Mouse (Mus musculus) CH12.LX (cell line): ENCODE results near the gene Mpp2. TPM values are rescaled to one million over a fixed set of nuclear protein-coding genes. Genes with fewer than 3 reads are reported as not detected.

Source experiments
- DNase-seq: peaks from one replicate; pipeline ENCODE4 v3.0.0-alpha.2; 2013; ENCODE audit errors: extremely low read depth
- H3K27ac ChIP-seq: 2 replicates; pipeline ENCODE4 v1.5.1; 2012; ENCODE audit warnings: low read depth, mild to moderate bottlenecking, control low read depth, moderate library complexity; ENCODE audit not compliant: insufficient read depth
- H3K27me3 ChIP-seq: replicated peaks from 2 replicates; pipeline ENCODE3; 2012; ENCODE audit warnings: inconsistent platforms
- H3K36me3 ChIP-seq, 2 experiments: replicated peaks in 1 of 2; 2 replicates each; pipeline versions ENCODE3 to v1.6.1; 2012; ENCODE audit warnings: inconsistent platforms in 1 of 2, low read length in 1 of 2, mild to moderate bottlenecking in 1 of 2, mixed read lengths in 1 of 2, moderate library complexity in 1 of 2; ENCODE audit not compliant: control insufficient read depth in 1 of 2, insufficient read depth in 1 of 2
- H3K4me1 ChIP-seq, 2 experiments: 2 replicates each; pipeline ENCODE4 v1.6.1; 2012; ENCODE audit warnings: inconsistent platforms in 1 of 2, moderate library complexity in 1 of 2; ENCODE audit not compliant: insufficient read depth in 2 of 2, control insufficient read depth in 1 of 2
- H3K4me2 ChIP-seq: 2 replicates; pipeline ENCODE4 v1.6.1; 2012; ENCODE audit warnings: low read depth, mild to moderate bottlenecking, control low read depth; ENCODE audit not compliant: poor library complexity, insufficient read depth, severe bottlenecking
- H3K4me3 ChIP-seq, 3 experiments: fragments of 150-350 bp in 1 of 3; sonication (generic) in 1 of 3; replicated peaks in 1 of 3; 2 replicates each; pipeline versions ENCODE3 to v1.5.1; 2011 to 2012; ENCODE audit warnings: low read depth in 2 of 3, low read length in 2 of 3, mild to moderate bottlenecking in 2 of 3, moderate library complexity in 2 of 3, control low read depth in 1 of 3, improper control_type of control experiment in 1 of 3, inconsistent platforms in 1 of 3, mixed read lengths in 1 of 3; ENCODE audit not compliant: poor library complexity in 1 of 3
- H3K79me2 ChIP-seq: replicated peaks from 2 replicates; pipeline ENCODE4 v1.6.1; 2012; ENCODE audit warnings: mild to moderate bottlenecking, moderate library complexity; ENCODE audit not compliant: control insufficient read depth, poor library complexity, insufficient read depth, severe bottlenecking; ENCODE audit errors: extremely low read depth
- H3K9ac ChIP-seq: 2 replicates; pipeline ENCODE4 v1.6.1; 2012; ENCODE audit warnings: low read depth, mild to moderate bottlenecking, control low read depth, moderate library complexity; ENCODE audit not compliant: insufficient read depth
- H3K9me3 ChIP-seq: replicated peaks from 2 replicates; pipeline ENCODE3; 2012; ENCODE audit warnings: low read length, inconsistent platforms, mixed read lengths
- CHD1 ChIP-seq: IDR thresholded peaks from 2 replicates; pipeline ENCODE4 v1.6.1; 2012; ENCODE audit warnings: low read depth, low read length, improper control_type of control experiment, inconsistent platforms
- CHD2 ChIP-seq: IDR thresholded peaks from 2 replicates; pipeline ENCODE4 v1.6.1; 2011; ENCODE audit warnings: low read length, improper control_type of control experiment
- CTCF ChIP-seq, 2 experiments: IDR thresholded peaks in 1 of 2; conservative IDR thresholded peaks in 1 of 2; 2 replicates each; pipeline ENCODE4 v1.5.1; 2011 to 2012; ENCODE audit warnings: low read depth in 2 of 2, low read length in 2 of 2, improper control_type of control experiment in 1 of 2, inconsistent platforms in 1 of 2, mild to moderate bottlenecking in 1 of 2, moderate library complexity in 1 of 2
- E2F4 ChIP-seq: IDR thresholded peaks from 2 replicates; pipeline ENCODE4 v1.6.1; 2011; ENCODE audit warnings: low read depth, low read length, improper control_type of control experiment; ENCODE audit not compliant: insufficient replicate concordance
- JUN ChIP-seq: IDR thresholded peaks from 2 replicates; pipeline ENCODE4 v1.6.1; 2011; ENCODE audit warnings: low read depth, mild to moderate bottlenecking, low read length, improper control_type of control experiment, moderate library complexity; ENCODE audit not compliant: insufficient read depth
- JUND ChIP-seq: conservative IDR thresholded peaks from 2 replicates; pipeline ENCODE4 v1.6.1; 2011; ENCODE audit warnings: low read depth, low read length, improper control_type of control experiment
- KAT2A ChIP-seq: IDR thresholded peaks from 2 replicates; pipeline ENCODE4 v1.6.1; 2012; ENCODE audit warnings: low read length, improper control_type of control experiment, inconsistent platforms; ENCODE audit not compliant: insufficient replicate concordance
- MAZ ChIP-seq: IDR thresholded peaks from 2 replicates; pipeline ENCODE4 v1.6.1; 2012; ENCODE audit warnings: low read depth, mild to moderate bottlenecking, inconsistent platforms, low read length, improper control_type of control experiment, moderate library complexity
- MXI1 ChIP-seq: IDR thresholded peaks from 2 replicates; pipeline ENCODE4 v1.6.1; 2011; ENCODE audit warnings: mild to moderate bottlenecking, low read depth, low read length, improper control_type of control experiment
- NRF1 ChIP-seq: IDR thresholded peaks from 2 replicates; pipeline ENCODE4 v1.6.1; 2014; ENCODE audit warnings: low read depth, mild to moderate bottlenecking, inconsistent platforms, low read length, improper control_type of control experiment, moderate library complexity
- PAX5 ChIP-seq: IDR thresholded peaks from 2 replicates; pipeline ENCODE4 v1.6.1; 2012; ENCODE audit warnings: low read length, inconsistent platforms, mixed read lengths
- POLR2A ChIP-seq: IDR thresholded peaks from 2 replicates; pipeline ENCODE4 v1.6.1; 2011; ENCODE audit warnings: low read depth, mild to moderate bottlenecking, improper control_type of control experiment, low read length
- RCOR1 ChIP-seq: conservative IDR thresholded peaks from 2 replicates; pipeline ENCODE4 v1.6.1; 2012; ENCODE audit warnings: low read depth, mild to moderate bottlenecking, inconsistent platforms, low read length, improper control_type of control experiment
- TBP ChIP-seq: conservative IDR thresholded peaks from 2 replicates; pipeline ENCODE4 v1.6.1; 2011; ENCODE audit warnings: low read depth, low read length, improper control_type of control experiment
- UBTF ChIP-seq: IDR thresholded peaks from 2 replicates; pipeline ENCODE4 v1.6.1; 2012; ENCODE audit warnings: low read depth, mild to moderate bottlenecking, inconsistent platforms, low read length, improper control_type of control experiment, moderate library complexity
- USF1 ChIP-seq: IDR thresholded peaks from 2 replicates; pipeline ENCODE4 v1.6.1; 2014; ENCODE audit warnings: low read depth, mild to moderate bottlenecking, inconsistent platforms, low read length, improper control_type of control experiment
- USF2 ChIP-seq: conservative IDR thresholded peaks from 2 replicates; pipeline ENCODE4 v1.6.1; 2011; ENCODE audit warnings: low read depth, low read length, improper control_type of control experiment
- ZC3H11A ChIP-seq: IDR thresholded peaks from 2 replicates; pipeline ENCODE4 v1.6.1; 2012; ENCODE audit warnings: low read depth, mild to moderate bottlenecking, inconsistent platforms, low read length, improper control_type of control experiment
- ZKSCAN1 ChIP-seq: IDR thresholded peaks from 2 replicates; pipeline ENCODE4 v1.6.1; 2012; ENCODE audit warnings: low read depth, inconsistent platforms, low read length, improper control_type of control experiment, borderline replicate concordance
- ZMIZ1 ChIP-seq: IDR thresholded peaks from 2 replicates; pipeline ENCODE4 v1.6.1; 2012; ENCODE audit warnings: low read depth, mild to moderate bottlenecking, inconsistent platforms, low read length, improper control_type of control experiment
- dilution Hi-C: fragments of 300-500 bp; cut with MboI; formaldehyde crosslinking; loops from 2 replicates; pipeline ENCODE4 v1.14.3; 2020; ENCODE audit warnings: low sequenced_read_pairs; ENCODE audit not compliant: extremely low pct_unique_long_range_greater_than_20kb, extremely low pct_ligation_motif_present
- in situ Hi-C: fragments of 300-500 bp; cut with MboI; formaldehyde crosslinking; loops from 3 replicates; pipeline ENCODE4 v1.14.3; 2019; ENCODE audit warnings: low sequenced_read_pairs, low pct_ligation_motif_present, low pct_unique_long_range_greater_than_20kb, mixed read lengths
- polyA plus RNA-seq: library from polyadenylated mRNA; unstranded; fragments of >175 nt; gene quantifications from 2 replicates; pipeline ENCODE4 v1.2.1, GENCODE M21; 2012; ENCODE audit warnings: low read depth; ENCODE audit not compliant: insufficient read length
- total RNA-seq, 2 experiments: library from RNA; depleted of rRNA; stranded (reverse); fragments of 300-350 nt in 1 of 2; fragments of >200 nt in 1 of 2; gene quantifications; 2 replicates each; pipeline ENCODE4 v1.2.3; 2012 to 2014

The Mpp2 gene
- total and polyA plus RNA-seq, 3 experiments = 0.35 to 3.1 (median 0.83) TPM

GRCm38 (mm10) chr11:102024084-102024758 is 64.1 kb downstream of the Mpp2 start:
- Histone ChIP-seq H3K27me3 (peaks cover 85% of the 10 kb centered on the region), H3K36me3 (no peaks in the 10 kb centered on the region), H3K4me2 (no peak overlapping the region), H3K4me3 (no peak overlapping the region), H3K27ac (no peak overlapping the region), H3K9ac (no peak overlapping the region), H3K4me1 (peaks cover 0 to 2% of the 10 kb centered on the region in 2 experiments; a peak in 2 of 4 replicates), H3K79me2 (no peaks in the 10 kb centered on the region), H3K9me3 (no peaks in the 10 kb centered on the region)
- DNase-seq = no peak
- dilution Hi-C loops (no loop called here), in situ Hi-C loops (no loop called here)
- TF ChIP-seq USF1 (no peak), CTCF (conservative IDR thresholded peaks at IDR 0.05 in 1 of 2, IDR thresholded peaks at IDR 0.05 in 1 of 2; ENCODE audit: low read depth in 2 of 2, low read length in 2 of 2) (no peak), JUND (no peak), ZKSCAN1 (no peak), CHD1 (no peak), ZC3H11A (no peak), RCOR1 (no peak), ZMIZ1 (no peak), KAT2A (no peak), MXI1 (no peak), UBTF (no peak), USF2 (no peak), MAZ (no peak), PAX5 (no peak), CHD2 (no peak), POLR2A (no peak), E2F4 (no peak), NRF1 (no peak)

- Histone ChIP-seq H3K36me3 (no peaks in the 10 kb centered on the region), H3K27ac (no peak overlapping the region)
- no peak for TF ChIP-seq JUND
- TF ChIP-seq CTCF (conservative IDR thresholded peaks at IDR 0.05 in 1 of 2, IDR thresholded peaks at IDR 0.05 in 1 of 2; ENCODE audit: low read depth in 2 of 2, low read length in 2 of 2) = no peak
- no peak for TF ChIP-seq CHD1
- no peak for TF ChIP-seq TBP
- TF ChIP-seq ZC3H11A = no peak
- TF ChIP-seq MAZ = no peak
- TF ChIP-seq JUN = no peak
- TF ChIP-seq, all 38 proteins: peak for 0
- Histone ChIP-seq H3K79me2 (no peaks in the 10 kb centered on the region), H3K9me3 (no peaks in the 10 kb centered on the region), H3K4me1 (peaks cover 0 to 2% of the 10 kb centered on the region in 2 experiments; a peak in 2 of 4 replicates), H3K4me3 (no peak overlapping the region), H3K4me2 (no peak overlapping the region), H3K9ac (no peak overlapping the region), H3K27me3 (peaks cover 88% of the 10 kb centered on the region)
- dilution Hi-C loops = no loop called here
- no peak for DNase-seq
- in situ Hi-C loops = no loop called here
These were observed 64.9 kb downstream of the Mpp2 start for GRCm38 (mm10) chr11:102023406-102023805.
